Mouse (Mus musculus): ENCODE results near the gene Arcn1.
"Not testable (repeated sequence)": the region's sequence is repeated elsewhere in the genome, so short reads cannot be mapped to it uniquely, and the experiment has no call there.

The Arcn1 gene

DNA sequence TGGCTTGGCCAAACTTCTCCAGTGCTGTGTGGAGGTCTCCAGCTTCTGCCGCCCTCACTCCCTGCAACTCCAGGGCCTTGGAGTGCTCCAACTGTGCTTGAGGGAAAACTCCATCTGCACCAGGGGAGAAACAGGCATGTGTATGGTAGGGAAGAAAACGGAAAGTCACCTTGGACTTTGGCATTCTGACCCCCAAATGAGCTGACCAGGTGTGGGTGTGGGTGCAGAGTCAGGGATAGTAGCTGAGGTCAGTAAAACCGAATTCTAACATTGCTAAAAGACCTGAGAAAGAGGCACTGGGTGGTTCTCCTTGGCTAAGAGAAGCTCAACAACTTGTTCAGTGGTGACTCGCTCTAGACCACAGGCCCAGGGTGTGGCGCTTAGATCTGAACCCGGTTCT, 34.0 kb upstream of the Arcn1 start:
- TF ChIP-seq POU5F1 (IDR thresholded peaks at IDR 0.05; ENCODE audit: borderline replicate concordance, low read length) (no peak), NANOG (IDR thresholded peaks at IDR 0.05; ENCODE audit: borderline replicate concordance, low read length) (no peak), CTCF (conservative IDR thresholded peaks at IDR 0.05; ENCODE audit: low read length) (no peak)
- peaks cover 22% of the 10 kb centered on the region for H3K4me1 ChIP-seq (replicated peaks; ENCODE audit: low read depth, low read length)
- peaks cover 20% of the 10 kb centered on the region for H3K36me3 ChIP-seq (ENCODE audit: insufficient read depth, low read length)
- H3K27me3 ChIP-seq (ENCODE audit: insufficient read depth, low read length) = peaks cover 35% of the 10 kb centered on the region
- no peaks in the 10 kb centered on the region for H3K9me3 ChIP-seq (ENCODE audit: low read length)
- no peak overlapping the region for H3K4me3 ChIP-seq (replicated peaks; ENCODE audit: low read length)

DNA sequence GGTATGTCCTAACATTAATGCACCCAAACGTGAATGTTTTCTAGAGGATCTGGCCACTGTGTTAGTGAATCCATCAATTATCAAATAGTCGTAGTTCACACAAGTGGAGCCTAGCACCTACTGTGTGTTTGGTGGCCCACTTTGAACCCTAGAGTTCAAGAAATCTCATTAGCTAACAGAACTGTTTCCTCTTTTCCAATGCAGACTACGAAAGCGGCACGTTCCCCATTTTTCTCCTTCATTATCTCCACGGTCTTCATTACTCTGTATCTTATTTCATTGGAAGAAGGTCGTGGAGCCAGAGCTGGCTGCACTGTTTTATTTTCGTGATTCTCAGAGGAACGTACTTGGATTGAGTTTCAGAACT, 32.3 kb upstream of the Arcn1 start:
- peak overlapping the region; percentile 89 for H3K4me3 ChIP-seq (replicated peaks; ENCODE audit: low read length)
- TF ChIP-seq CTCF (conservative IDR thresholded peaks at IDR 0.05; ENCODE audit: low read length) (no peak), NANOG (IDR thresholded peaks at IDR 0.05; ENCODE audit: borderline replicate concordance, low read length) (no peak), POU5F1 (IDR thresholded peaks at IDR 0.05; ENCODE audit: borderline replicate concordance, low read length) (no peak)
- peaks cover 44% of the 10 kb centered on the region for H3K27me3 ChIP-seq (ENCODE audit: insufficient read depth, low read length)
- peaks cover 22% of the 10 kb centered on the region for H3K4me1 ChIP-seq (replicated peaks; ENCODE audit: low read depth, low read length)
- H3K9me3 ChIP-seq (ENCODE audit: low read length) = no peaks in the 10 kb centered on the region
- H3K36me3 ChIP-seq (ENCODE audit: insufficient read depth, low read length) = peaks cover 5% of the 10 kb centered on the region

DNA sequence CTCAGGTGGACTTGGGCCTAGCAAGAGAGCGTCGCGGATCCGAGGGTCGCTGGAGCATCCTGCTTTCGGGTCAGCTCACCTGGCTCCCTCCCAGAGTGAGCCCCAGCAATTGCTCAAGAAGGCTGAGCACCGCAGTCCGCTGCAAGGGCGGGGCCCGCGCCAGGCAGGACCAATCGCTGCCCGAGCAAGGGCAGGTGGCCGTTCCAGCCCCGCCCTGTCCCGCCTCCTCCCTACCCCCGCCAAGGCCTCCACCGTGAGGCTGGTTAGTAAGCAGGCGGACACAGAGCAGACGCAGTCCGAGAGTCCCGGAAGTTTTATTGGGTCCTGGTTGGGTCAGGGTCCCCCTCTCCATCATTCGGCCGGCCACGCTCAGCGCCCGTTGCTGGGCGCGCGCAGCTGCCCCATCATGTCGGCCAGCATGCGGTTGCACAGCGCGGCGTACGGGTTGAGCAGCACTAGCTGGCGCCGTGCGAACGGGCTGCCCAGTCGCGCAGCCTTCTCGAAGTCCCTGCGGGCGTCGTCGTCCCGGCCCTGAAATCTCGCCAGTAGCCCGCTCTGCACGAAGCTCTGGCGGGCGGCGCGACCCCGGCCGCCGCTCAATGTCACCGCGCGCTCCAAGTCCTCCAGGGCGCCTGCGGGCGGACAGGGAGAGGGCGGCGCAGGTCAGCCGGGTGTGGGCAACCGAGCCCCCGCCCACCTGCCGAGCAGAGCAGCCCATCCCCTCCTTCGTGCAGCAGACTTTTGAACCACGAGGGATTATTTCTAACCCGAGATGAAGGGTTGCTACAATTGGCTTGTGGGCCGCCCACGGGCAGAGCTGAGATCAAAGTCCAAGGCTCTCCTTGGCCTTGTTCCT, 31.7 kb upstream of the Arcn1 start, which contains the start of gene Tmem25:
Tmem25 (minus strand) TSS at position 206 of the 856 bp plus-strand sequence.
- Histone ChIP-seq H3K4me1 (replicated peaks; ENCODE audit: low read depth, low read length) (peaks cover 22% of the 10 kb centered on the region), H3K9me3 (ENCODE audit: low read length) (no peaks in the 10 kb centered on the region), H3K27me3 (ENCODE audit: insufficient read depth, low read length) (peaks cover 44% of the 10 kb centered on the region), H3K4me3 (replicated peaks; ENCODE audit: low read length) (peak within 1 kb of the TSS; percentile 89), H3K36me3 (ENCODE audit: insufficient read depth, low read length) (no peaks in the 10 kb centered on the region)
- TF ChIP-seq POU5F1 (IDR thresholded peaks at IDR 0.05; ENCODE audit: borderline replicate concordance, low read length) (no peak), CTCF (conservative IDR thresholded peaks at IDR 0.05; ENCODE audit: low read length) (no peak), NANOG (IDR thresholded peaks at IDR 0.05; ENCODE audit: borderline replicate concordance, low read length) (no peak)

DNA sequence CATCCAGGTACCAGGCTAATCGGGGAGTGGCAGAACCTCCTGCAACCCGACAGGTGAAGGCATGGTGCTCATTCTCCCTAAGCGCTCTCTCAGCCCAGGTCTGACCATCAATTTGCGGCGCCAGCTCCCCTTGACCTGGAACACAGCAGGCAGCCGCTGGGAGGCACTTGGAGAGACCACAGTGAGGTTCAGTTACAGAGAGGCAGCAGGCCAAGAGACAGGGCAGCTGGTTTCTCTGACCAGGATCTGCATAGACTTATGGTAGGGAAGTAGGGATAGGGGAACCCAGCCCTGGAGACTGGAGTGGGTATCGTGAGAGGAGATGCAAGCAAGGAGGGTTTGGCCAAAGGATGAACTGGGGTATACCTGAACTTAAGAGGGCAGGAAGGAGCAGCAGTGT, 30.7 kb upstream of the Arcn1 start:
- no peaks in the 10 kb centered on the region for H3K9me3 ChIP-seq (ENCODE audit: low read length)
- peak overlapping the region; percentile 89 for H3K4me3 ChIP-seq (replicated peaks; ENCODE audit: low read length)
- TF ChIP-seq NANOG (IDR thresholded peaks at IDR 0.05; ENCODE audit: borderline replicate concordance, low read length) (no peak), POU5F1 (IDR thresholded peaks at IDR 0.05; ENCODE audit: borderline replicate concordance, low read length) (no peak), CTCF (conservative IDR thresholded peaks at IDR 0.05; ENCODE audit: low read length) (no peak)
- H3K4me1 ChIP-seq (replicated peaks; ENCODE audit: low read depth, low read length) = peaks cover 22% of the 10 kb centered on the region
- peaks cover 44% of the 10 kb centered on the region for H3K27me3 ChIP-seq (ENCODE audit: insufficient read depth, low read length)
- H3K36me3 ChIP-seq (ENCODE audit: insufficient read depth, low read length) = no peaks in the 10 kb centered on the region

DNA sequence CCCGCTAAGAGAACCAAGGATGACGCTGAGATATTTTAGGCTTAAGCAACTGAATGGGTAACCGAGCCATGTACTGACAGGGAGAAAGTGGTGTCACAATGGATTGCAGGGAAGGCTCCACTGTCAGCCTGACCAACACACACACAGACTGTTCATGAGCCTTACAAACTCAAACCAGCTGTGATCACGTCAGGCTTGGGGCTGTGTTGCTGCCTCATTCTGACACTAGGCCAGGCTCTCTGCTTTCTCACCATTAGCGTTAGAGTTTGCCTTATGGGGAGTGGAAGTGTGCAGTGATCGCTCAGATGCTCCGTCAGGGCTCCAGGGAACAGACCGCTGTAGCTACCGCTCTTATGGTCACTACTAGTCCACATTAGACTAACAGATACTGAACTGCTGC, 25.2 kb upstream of the Arcn1 start:
- H3K9me3 ChIP-seq (ENCODE audit: low read length) = no peaks in the 10 kb centered on the region
- peaks cover 11% of the 10 kb centered on the region for H3K27me3 ChIP-seq (ENCODE audit: insufficient read depth, low read length)
- H3K4me3 ChIP-seq (replicated peaks; ENCODE audit: low read length) = no peak overlapping the region
- H3K36me3 ChIP-seq (ENCODE audit: insufficient read depth, low read length) = peaks cover 46% of the 10 kb centered on the region
- TF ChIP-seq CTCF (conservative IDR thresholded peaks at IDR 0.05; ENCODE audit: low read length) = no peak
- TF ChIP-seq POU5F1 (IDR thresholded peaks at IDR 0.05; ENCODE audit: borderline replicate concordance, low read length) = no peak
- no peak for TF ChIP-seq NANOG (IDR thresholded peaks at IDR 0.05; ENCODE audit: borderline replicate concordance, low read length)
- H3K4me1 ChIP-seq (replicated peaks; ENCODE audit: low read depth, low read length) = peaks cover under 1% of the 10 kb centered on the region

DNA sequence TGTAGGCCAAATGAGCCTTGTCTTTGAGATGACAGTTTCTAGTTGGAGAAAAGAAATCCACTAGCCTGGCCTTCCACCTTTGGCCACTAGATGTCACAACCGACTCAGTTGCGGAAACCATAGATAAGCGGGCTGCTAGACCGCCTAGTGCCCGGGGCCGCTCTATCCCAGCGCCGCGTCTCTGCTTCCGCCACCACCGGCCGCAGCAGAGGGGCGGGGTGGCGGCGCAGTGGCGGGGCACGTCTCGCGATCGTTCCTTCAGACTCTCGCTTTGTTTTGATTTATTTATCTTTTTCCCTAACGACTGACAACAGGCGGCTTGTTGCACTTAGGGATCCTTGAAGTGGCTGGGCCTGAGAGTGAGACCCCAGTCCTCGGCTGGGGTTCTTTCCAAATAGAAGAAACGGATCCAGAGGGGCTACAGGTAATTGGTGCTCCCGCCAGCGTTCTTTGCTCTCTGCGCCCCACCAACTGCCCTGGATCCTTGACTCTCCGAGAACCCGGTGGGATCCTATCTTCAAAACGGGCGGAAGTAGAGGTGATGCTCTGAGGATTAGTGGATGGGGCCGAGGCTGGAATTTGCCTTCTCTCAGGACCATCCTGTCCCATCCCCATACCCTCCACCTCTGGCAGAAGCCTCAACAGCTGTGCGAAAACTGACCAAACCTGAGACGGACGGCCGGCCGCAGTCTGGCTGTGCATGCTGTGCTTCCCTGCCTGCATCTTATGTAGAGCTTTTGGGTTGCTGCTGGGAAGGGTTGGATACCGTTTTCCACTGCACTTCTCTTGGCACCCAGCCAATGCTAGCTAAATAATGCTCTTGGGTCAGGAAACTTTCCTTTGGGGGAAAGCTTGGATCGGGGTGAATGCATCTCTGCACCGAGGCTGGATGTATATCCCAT, 5.4 kb upstream of the Arcn1 start:
- Histone ChIP-seq H3K27me3 (ENCODE audit: insufficient read depth, low read length) (no peaks in the 10 kb centered on the region), H3K4me3 (replicated peaks; ENCODE audit: low read length) (peak overlapping the region; percentile 97), H3K36me3 (ENCODE audit: insufficient read depth, low read length) (peaks cover 26% of the 10 kb centered on the region), H3K9me3 (ENCODE audit: low read length) (no peaks in the 10 kb centered on the region), H3K4me1 (replicated peaks; ENCODE audit: low read depth, low read length) (peaks cover 25% of the 10 kb centered on the region)
- TF ChIP-seq NANOG (IDR thresholded peaks at IDR 0.05; ENCODE audit: borderline replicate concordance, low read length) (no peak), CTCF (conservative IDR thresholded peaks at IDR 0.05; ENCODE audit: low read length) (peak; percentile 92), POU5F1 (IDR thresholded peaks at IDR 0.05; ENCODE audit: borderline replicate concordance, low read length) (no peak)

DNA sequence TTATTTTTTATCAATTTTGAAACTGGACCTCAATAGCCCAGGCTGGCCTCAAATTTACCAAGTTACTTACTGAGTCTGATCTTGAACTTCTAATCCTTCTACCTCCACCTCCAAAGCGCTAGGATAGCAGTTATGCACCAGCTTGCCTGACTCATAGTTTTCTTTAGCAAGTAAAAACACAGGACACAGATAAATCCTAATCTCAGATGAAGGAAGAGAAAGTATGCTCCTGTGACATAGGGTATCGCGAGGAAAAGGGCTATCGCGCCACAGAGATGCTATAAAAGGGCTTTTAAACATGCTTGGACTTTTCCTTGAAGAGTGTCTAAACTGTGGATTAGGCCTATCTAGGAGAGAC, 4.7 kb upstream of the Arcn1 start:
- no peaks in the 10 kb centered on the region for H3K27me3 ChIP-seq (ENCODE audit: insufficient read depth, low read length)
- no peak overlapping the region for H3K4me3 ChIP-seq (replicated peaks; ENCODE audit: low read length)
- peaks cover 25% of the 10 kb centered on the region for H3K36me3 ChIP-seq (ENCODE audit: insufficient read depth, low read length)
- no peaks in the 10 kb centered on the region for H3K9me3 ChIP-seq (ENCODE audit: low read length)
- peaks cover 25% of the 10 kb centered on the region for H3K4me1 ChIP-seq (replicated peaks; ENCODE audit: low read depth, low read length)
- TF ChIP-seq NANOG (IDR thresholded peaks at IDR 0.05; ENCODE audit: borderline replicate concordance, low read length) (no peak), POU5F1 (IDR thresholded peaks at IDR 0.05; ENCODE audit: borderline replicate concordance, low read length) (no peak), CTCF (conservative IDR thresholded peaks at IDR 0.05; ENCODE audit: low read length) (no peak)

DNA sequence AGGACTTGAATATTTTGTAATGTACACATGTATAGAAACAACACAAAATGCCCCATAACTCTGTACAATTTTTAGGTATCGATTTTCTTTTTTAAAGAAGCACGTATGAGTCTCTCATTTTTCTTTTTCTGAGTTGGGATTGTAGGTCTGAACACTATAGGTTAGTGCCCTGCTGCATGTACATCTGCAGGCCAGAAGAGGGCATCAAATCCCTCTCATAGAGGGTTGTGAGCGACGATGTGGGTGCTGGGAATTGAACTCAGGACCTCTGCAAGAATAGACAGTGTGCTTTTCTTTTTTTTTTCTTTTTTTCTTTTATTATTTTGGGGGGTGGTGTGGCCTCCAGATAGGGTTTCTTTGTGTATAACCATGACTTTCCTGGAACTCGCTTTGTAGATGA, 3.7 kb upstream of the Arcn1 start:
- Histone ChIP-seq H3K4me3 (replicated peaks; ENCODE audit: low read length) (no peak overlapping the region), H3K27me3 (ENCODE audit: insufficient read depth, low read length) (no peaks in the 10 kb centered on the region), H3K4me1 (replicated peaks; ENCODE audit: low read depth, low read length) (peaks cover 30% of the 10 kb centered on the region), H3K9me3 (ENCODE audit: low read length) (no peaks in the 10 kb centered on the region), H3K36me3 (ENCODE audit: insufficient read depth, low read length) (peaks cover 18% of the 10 kb centered on the region)
- no peak for TF ChIP-seq POU5F1 (IDR thresholded peaks at IDR 0.05; ENCODE audit: borderline replicate concordance, low read length)
- TF ChIP-seq CTCF (conservative IDR thresholded peaks at IDR 0.05; ENCODE audit: low read length) = peak; percentile 13; the same call in 1 of the 2 replicates

DNA sequence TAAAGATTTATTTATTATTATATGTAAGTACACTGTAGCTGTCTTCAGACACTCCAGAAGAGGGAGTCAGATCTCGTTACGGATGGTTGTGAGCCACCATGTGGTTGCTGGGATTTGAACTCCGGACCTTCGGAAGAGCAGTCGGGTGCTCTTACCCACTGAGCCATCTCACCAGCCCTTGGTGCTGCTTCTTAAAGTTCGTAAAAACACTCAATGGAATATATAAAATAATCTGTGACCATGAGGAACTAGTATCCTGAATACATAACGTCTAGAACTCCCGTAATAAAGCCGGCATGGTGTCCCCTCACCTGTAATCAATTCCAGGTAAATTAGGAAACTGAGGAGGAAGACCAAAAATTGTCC, 367 bp upstream of the Arcn1 start:
- Histone ChIP-seq H3K4me3 (replicated peaks; ENCODE audit: low read length) (peak overlapping the region; percentile 95), H3K4me1 (replicated peaks; ENCODE audit: low read depth, low read length) (peaks cover 34% of the 10 kb centered on the region)
- not testable (repeated sequence) for H3K36me3 ChIP-seq (ENCODE audit: insufficient read depth, low read length); H3K27me3 ChIP-seq (ENCODE audit: insufficient read depth, low read length); H3K9me3 ChIP-seq (ENCODE audit: low read length)
